Mouse (Mus musculus) retina, postnatal 1 day (tissue): ENCODE results near the gene Banp.

Experiments
- DNase-seq: peaks from one replicate; pipeline ENCODE4 v3.0.0-alpha.2; 2012

The Banp gene

DNA sequence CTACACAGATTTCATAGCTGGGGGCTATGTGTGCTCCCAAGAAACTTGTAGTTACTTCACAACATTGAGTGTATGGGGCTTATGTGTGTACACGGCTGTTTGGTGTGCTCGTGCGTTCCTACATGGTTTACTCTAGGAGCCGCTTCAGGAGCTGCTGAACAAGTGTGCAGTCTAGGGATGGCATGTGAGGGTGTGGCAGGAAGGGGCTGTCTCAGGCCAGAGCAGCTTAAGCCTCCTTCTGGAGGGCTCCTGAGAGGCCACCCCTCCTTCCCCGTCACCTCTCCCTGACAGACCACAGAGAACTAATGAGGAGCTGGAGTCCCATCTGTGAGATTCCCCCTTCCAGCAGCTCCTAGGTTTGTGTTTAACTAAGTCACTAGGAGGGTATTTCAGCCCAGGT is 38.3 kb downstream of the Banp start:
- DNase-seq: no peak

DNA sequence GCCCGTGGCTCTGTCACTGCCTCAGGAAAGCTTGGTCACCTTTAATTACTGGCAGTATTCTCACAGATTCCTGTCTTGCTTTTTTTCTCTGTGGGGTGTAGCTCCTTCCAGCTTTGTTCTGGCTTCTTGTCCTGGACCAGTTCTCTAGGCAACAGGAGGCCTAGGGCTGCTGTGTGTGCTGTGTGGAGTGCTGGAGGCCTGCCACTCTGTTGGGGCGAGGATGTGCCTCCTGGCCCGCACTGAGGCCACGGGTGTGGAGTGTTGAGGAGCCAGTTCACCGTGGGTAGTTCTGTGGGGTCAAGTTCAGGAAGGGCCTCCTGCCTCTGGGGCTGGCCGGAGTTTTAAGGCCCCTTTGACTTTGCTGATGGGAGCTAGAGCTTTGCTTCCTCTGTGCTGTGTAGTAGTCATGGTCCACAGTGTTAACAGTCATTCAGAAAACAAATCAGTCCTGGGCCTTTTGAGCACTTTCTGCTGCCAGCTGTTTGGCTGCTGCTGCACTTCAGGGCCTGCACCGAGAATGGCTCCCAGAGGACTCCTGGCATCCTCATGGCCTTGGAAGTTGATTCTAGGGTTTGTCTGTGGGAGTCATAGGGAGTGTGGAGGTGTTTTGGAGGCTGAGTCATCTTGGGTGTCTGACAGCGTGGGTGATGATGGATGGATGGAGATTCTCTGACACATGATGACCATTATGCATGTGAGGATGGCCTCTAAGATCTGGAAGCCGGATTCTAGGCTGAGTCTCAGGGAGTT is 41.1 kb downstream of the Banp start:
- DNase-seq: no peak

DNA sequence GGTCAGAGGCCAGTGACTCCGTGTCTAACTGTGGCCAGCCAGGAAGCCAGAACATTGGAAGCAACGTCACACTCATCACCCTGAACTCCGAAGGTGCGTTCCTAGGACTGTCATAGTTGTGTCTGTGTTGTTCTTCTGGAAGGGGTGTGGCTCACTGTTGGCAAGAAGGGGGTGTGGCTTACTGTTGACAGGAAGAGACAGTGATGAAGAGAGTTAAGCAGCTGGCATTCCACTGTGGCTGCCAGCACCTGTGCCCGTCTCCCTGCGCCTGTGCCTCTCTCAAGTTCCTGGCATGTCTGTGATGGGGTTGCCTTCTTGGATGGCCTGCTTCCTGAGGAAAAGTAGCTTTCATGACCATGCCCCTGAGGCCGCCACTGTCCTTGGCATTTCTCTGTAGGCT is 42.1 kb downstream of the Banp start:
- DNase-seq: no peak

DNA sequence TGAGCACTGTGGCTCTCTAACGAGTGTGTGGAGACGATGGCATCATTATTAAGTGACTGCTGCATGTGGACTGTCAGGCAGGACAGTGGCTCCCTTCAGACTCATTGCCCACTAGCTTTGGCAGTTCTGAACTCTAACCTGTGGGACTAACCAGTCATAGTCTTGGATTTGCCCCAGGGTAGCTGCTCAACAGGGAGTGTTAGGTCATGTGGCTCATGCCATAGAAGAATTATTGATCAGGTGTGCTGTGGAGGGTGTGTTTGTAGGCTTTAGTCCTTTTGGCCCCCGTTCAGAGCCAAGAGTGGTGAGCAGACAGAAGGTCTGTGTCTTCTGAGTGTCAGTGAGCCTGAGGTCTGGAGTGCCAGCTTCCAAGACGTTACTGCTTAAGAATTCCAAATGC is 43.4 kb downstream of the Banp start:
- DNase-seq: no peak

DNA sequence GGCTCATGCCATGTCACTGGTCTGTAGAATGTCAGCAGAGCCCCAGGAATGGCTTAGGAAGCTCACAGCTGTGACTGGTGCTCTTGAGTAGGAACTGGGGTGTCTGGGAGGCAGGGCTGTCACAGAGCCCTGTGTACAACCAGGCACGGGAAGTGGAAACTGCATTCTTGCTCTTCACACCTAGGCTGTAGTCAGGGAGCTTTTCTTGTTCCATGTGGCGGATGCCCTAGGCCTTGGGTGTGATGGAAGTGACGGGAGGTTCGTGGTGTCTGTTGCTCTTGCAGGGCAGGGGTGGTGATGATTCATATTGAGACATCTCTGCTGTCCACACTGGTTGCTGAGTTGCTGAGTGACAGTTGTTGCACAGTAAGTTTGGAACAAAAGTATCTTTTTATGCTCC is 45.6 kb downstream of the Banp start:
- no peak for DNase-seq

DNA sequence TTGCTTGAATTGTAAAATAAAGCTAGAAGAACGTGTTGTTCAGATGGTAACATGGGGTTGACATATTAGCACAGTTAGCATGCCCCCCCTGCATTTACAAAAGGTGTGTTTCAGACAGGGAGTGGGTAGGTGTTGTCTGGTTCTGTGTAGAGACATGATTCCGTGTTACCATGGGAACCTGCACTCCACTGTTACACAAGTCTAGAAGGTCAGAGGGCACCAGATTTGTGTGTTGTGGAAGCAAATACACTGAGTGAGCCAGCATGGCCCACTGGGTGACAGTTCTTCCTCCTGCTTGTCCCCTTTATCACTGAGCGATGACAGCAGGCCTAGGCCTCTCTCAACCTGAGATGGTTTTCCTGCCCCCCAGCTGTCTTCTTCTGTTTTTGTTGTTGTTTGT is 46.3 kb downstream of the Banp start:
- no peak for DNase-seq

DNA sequence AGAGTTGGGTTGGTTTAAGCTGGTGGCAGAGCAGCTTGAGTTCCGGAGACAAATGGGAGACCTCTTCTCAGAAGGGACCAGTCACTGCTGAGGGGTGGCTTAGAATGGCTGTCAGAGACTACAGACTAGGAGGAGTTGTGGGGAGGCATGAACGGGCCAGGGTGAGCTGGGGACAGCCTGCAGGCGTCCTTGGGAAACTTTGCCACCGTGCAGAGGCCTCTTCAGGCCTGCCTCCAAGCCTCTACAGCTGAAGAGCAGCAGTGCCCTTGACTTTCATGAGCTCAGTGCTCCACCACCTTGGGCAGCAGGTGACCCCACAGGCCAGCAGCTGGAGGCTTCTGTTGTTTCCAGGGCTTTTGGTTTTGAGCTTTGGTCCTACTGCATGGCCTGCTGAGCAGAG is 49.1 kb downstream of the Banp start:
- no peak for DNase-seq

DNA sequence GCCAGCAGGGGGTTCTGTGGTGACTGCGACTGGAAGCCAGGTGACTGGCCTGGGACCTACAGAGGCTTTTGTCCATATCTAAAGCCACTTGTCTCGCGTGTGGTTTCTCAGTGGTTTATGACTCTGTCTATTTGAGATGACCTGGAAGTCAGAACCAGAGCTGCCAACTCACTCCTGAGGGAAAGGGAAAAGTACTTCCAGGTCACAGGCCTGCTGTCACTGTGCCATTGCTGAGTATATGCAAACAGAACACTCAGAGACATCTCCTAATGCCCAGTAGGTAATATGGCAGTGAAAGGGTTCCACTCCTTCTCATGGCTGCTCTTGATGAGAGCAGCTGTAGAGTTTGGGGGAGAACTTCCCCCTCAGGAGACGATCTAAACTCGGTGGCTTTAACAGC is 49.7 kb downstream of the Banp start:
- no peak for DNase-seq

DNA sequence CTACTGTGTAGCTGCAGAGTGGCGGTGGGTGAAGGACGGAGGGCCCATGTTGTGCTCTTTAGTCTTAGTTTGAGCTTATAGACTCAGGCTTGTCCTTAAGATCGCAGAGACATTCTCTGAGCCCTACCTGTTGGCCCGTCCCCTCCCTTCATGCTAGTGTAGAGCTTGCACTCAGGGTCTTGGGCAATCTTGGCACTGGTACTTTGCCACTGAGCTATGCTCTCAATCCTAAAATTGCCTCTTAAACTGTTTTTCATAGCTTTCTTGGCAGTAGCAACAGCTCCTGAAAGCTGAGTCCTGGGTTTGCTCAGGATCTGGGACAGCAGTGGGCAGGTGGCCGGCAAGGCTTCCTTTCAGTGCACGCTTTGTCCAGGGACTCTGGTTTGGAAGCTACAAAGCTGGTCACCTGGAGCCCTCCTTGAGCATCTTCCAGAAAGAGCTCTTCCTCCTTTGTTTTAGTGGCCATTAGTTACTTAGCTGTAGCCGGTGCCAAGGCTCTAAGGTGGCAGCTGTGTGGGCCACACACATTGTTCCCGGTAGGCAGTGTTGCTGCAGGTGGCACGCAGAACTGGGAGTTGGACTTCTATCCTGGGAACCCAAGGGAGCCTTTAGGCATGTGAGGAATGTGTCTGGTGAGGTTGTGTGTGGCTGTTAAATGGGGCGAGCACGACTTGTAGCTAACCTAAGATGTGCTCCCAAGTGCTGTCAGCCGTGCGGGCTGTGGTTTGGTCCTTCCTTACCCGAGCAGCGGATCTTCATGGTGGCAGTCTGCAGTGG is 52.0 kb downstream of the Banp start:
- no peak for DNase-seq

DNA sequence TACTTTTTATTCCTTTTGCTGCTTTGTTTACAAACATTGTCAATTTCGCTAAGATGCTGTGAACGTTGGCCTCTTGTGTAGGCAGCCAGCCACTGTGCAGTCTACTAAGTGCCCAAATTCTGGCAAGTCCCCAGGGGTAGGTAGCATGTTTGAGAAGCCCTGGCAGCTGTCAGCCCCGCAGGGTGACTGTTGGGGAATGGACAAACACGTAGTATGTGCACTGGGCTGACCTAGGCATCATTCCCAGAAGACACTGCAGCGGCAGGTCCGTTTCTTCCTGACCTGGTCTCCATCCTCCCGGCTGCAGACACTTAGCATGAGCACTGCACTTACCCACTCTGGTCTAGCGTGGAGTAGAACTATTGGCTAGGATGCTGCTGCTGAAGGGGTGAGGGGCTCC is 54.1 kb downstream of the Banp start:
- DNase-seq: no peak

DNA sequence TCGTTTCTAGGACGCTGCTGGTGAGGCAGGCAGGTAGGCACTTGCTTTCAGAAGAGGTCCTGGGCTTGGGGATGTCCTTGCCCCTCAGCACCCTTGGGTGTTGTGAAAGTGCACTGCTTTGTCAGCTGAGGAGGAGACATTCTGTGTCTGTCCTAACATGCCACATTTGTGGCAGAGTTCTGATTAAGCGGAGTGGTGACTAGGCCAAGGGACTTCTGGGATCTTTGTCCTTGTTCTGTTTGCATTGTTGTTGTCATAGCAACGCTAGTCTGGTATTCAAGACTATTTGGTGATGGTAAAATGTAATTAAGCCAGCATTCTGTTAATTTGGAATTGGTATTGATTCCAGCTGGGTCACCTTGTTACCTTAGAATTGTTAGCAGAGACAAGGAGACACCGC is 54.6 kb downstream of the Banp start:
- no peak for DNase-seq

DNA sequence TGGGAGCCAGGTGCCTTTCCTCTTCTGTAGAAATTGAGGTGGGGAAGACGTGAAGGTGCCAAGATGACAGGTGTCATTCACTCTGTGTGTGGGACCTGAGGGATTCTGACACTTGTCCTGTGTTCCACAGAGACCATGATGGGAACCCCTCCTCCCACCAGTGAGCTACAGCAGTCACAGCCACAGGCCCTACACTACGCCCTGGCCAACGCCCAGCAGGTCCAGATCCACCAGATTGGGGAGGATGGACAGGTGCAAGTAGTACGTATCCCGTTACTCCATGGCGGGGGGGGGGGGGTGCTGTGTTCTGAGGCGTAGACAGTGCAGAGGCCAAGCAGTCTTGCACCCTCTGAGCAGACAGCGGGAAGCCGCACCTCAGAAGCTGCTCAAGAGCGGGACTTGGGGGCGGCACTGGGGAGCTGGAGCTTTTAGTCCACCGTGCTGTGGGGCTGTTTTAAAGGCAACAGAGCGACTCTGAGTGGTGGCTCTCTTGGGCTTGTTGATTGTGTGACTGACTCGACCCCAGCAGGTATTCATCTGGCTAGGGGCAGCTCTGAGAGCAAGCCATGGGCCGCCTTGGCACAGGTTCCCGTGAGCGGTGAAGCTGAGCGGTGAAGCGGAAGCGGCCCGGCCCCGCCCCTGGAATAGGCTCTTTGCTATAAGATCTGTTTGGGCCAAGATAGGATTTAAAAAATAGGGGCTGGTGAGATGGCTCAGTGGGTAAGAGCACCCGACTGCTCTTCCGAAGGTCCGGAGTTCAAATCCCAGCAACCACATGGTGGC is 56.1 kb downstream of the Banp start:
- DNase-seq: no peak

DNA sequence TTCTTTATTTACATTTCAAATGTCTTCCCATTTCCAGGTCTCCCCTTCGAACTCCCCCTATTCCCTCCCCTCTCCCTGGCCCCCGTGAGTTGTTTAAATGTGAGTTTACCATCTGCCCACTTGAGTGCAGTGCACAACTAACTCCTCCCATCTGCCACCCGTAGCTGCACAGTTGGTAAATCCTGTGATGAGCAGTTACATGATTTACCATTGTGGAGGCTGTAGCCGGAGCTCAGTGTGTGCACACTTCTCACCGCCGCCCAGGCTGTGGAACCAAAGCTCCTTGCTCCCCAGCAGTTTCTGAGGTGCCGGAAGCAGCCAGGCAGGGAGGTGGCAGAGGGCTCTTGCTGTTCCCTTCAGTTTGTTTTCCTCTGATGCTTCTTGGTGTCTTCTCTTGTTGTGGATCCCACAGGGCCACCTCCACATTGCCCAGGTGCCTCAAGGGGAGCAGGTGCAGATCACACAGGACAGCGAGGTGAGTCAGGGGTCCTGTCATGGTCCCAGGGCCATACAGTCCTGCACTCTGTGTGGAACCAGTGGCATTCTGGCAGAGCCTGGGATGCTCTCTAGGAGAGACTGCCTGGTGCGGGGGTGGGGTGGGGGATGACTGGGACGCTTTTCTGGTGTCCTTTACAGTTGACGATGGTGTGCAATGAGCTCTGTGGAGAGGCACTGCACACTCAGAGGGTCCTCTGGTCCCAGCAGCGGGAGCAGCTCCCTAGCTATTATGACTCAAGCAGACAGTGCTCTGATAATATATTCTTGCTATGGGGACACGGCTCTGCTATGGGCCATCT is 57.3 kb downstream of the Banp start:
- DNase-seq: peak; percentile 33

DNA sequence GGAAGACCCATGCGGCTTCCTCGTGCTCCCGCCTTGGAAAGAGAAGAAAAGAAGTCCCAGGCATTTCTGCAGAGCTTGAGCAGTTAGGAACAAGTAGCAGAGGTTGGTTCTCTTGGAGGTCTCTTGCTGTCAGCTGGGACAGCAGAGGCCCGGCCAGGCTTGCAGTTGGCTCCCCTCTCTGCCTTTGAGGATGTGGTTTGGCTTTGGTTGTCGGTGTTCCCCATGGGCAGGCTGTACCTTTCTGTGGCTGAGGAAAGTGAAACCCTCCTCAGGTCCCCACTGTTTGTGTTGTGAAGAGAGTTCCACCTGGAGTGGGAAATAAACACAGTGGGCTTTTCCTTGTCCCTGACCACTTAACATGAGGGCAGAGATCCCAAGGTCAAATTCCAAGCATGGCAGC is 58.8 kb downstream of the Banp start:
- no peak for DNase-seq

DNA sequence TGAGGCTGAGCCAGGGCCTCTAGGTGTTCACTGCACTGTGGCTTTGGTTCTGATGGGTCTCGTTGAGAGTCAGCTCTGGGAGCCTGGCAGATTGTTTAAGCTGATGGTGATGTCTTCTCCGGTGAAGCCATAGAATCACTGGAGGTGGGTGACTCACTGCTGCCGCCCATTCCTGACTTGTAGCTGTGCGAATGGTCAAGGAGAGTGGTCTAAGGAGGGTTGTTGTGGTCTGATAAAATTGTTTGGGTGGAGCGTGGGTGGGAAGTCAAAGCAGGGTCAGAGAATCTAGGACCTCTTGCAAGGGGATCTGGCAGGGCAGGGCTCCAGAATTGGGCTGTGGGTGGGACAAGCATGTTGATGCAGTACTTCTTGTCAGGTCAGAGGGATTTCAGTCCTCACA is 61.1 kb downstream of the Banp start:
- no peak for DNase-seq

DNA sequence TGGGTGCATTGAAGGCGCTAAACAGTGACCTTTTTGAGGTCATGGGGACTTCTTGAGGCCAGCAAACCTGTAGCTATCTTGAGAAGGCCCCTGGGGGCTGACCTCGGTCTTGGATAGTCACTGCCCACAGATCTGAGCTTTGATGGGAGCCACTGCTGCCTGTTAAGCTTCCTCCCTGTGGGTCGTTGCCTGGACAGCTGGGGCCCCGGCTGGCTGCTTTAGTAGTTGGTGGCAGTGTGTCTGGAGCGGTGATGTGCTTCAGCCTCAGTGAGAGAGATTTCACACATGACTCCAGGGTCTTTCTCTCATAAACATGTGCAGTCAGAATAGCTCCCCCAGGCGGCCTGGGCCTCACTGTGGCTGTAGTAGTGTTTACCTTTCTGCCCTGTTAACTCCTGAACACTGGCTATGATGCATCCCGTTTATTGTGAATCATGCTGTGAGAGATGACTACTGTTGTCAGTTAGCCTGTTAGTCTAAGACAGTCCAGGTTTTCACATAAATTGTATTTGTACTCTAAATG is 61.6 kb downstream of the Banp start:
- peak; percentile 60 for DNase-seq

DNA sequence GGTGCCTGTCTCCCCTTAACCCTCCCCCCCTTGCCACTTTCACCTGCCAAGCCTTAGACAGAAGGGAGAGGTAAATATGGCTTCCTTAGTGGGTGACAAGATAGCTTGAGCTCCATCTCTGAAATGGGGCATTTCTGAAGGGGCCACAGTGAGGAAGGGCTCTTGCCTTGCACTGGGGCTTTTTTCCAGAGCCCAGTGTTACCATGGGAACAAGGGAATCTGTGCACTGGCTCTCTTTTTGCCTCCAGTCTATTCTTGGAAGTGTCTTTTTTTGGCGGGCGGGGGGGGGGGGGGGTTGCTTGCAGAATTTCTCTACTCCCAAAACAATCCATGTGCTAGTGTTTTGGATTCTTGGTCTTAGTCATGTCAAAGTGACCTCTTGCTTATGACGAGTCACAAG is 65.1 kb downstream of the Banp start:
- DNase-seq: no peak

DNA sequence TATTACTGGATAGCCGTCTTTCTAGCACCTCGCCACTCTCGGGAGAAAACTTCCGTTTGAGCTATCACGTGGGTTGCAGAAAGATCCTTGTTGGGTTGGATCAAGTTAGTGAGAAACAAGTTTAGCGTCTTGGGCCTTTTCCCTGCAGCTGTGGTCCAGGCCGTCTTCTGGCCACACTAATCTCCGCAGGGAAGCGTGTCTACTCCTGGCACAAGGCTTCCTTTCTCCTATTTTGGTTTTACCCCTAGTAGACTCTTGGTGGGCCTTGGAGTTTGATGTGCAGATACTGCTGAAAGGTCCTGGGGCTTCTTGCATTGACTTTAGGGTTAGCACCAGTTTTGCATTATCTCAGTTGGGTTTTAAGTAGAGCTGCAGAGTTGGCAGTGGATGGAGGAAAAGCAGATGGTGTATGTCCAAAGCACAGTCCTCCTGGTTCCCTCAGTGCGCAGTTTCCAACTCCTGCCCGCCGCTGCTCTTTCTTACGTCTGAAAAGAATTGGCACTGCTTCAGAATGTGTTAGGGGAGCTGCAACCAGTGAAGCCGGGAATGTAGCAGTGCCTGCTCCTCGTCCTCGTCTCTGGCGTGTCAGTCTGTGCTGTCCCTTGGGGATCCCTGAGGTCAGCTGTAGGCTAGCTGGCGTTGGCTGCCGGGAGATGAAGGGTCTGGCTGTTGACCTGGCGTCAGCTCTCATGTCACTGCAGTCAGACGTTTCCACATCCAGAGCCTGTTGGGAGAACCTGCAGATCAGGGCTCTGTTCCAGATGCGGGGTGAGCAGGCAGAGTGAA is 68.7 kb downstream of the Banp start:
- DNase-seq: no peak

DNA sequence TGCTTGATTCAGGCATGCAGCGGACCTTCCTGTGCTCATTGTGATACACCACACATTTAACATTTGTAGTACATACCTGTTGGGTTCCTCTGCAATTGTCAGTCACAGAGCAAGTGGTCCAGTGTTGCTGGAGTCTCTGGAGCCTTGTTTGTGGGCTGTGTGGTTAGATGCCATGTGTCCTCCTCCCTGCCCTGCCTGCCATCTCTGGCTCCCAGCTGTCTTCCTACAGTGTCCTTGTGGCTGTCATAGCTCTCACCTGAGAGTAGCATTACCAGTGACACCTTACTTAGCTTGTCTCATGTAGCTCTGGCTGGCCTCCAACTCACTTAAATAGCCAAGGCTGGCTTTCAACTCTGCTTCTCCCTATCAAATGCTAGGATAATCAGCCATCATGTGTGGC is 69.6 kb downstream of the Banp start:
- no peak for DNase-seq

DNA sequence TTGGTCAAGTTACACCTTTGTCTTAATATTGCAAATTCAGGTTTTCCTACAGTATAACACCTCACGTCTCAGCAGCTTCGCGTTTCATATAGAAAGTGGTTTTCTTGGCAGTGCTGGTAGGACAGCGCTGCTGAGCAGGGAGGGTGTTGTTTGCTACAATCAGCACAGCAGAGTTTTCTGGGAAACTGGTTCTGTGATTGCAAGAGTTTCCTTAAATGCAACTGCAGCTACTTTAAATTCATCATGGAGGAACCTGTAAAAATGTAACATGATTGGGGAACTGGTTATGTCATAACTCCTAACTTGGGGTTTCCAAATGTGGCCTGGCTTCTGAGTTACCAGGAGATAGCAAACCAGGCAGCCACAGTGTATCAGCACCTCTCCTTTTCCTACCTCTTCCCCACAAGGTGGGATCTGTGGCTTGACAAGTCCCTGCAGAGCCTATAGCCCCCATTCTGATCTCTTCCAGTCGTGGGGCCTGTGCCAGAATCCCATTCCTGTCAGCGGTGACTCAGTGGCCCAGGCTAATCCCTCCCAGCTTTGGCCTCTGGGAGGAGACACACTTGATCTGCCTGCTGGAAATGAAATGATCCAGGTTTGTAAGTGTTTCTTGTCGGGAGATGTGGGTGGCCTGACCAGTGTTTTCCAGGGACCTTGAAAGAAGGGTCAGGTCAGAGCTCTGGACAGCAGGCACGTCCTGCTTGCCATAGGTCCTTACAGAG is 70.7 kb downstream of the Banp start:
- DNase-seq: no peak

DNA sequence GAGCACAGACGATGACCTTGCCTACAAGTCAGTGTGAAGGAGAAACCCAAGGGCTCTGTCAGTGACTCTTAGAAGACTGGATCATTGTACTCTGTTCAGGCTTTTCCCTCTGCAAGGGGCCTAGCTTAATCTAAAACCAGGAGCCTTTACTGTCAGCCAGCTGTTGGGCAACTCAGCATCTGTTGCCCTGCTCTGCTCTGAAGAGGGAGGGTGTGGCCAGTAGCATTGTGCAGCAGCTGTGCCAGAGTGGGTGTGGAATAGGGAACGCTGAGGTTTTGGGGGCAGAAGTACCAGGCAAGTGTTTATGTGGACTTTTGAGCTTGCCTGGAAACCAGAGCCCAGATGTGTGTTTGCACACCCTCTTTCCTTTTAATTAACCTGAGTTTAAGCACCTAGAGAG is 72.2 kb downstream of the Banp start:
- DNase-seq: no peak
